Mouse (Mus musculus) thymus, adult 2 months (tissue): ENCODE measurements around the gene Slc15a4.

Source experiments
- CTCF ChIP-seq: fragments of 200-500 bp; IDR thresholded peaks from 2 replicates; pipeline ENCODE4 v1.5.1; 2012; ENCODE audit warnings: mild to moderate bottlenecking, control low read depth, low read length, moderate library complexity, borderline replicate concordance; ENCODE audit not compliant: control insufficient read depth, poor library complexity, insufficient read depth; ENCODE audit errors: extremely low read depth
- POLR2A ChIP-seq: fragments of 200-500 bp; IDR thresholded peaks from 2 replicates; pipeline ENCODE4 v1.6.1; 2012; ENCODE audit warnings: mild to moderate bottlenecking, low read length, control low read depth, moderate library complexity; ENCODE audit not compliant: control insufficient read depth, poor library complexity, insufficient read depth; ENCODE audit errors: extremely low read depth

GRCm38 (mm10) chr5:127567165-127567741, 65.4 kb downstream of the Slc15a4 start:
- TF ChIP-seq POLR2A: no peak
- no peak for TF ChIP-seq CTCF
